Mouse (Mus musculus) pancreas, adult 10 weeks (tissue): Measurements from ENCODE around the gene Sntg2. TPM values are rescaled to one million over a fixed set of nuclear protein-coding genes. Genes with fewer than 3 reads are reported as not detected.

Experiments
- polyA plus RNA-seq: library from polyadenylated mRNA; stranded (reverse); fragments of 350-450 nt; fragmentation: Illumina TruSeq; extraction: RNeasy Lipid Tissue Mini Kit (QIAGEN cat#74804); gene quantifications from one replicate; pipeline ENCODE4 v1.2.3, GENCODE M21; 2015; ENCODE audit warnings: low read depth, low replicate concordance; ENCODE audit not compliant: insufficient read depth

Gene Sntg2
- not detected for polyA plus RNA-seq

GRCm38 (mm10) chr12:30372933-30373501, at the start of gene Sntg2:
Gene Sntg2, minus strand, starts transcription at chr12:30373375.

GRCm38 (mm10) chr12:30132524-30132923, 240.7 kb downstream of the Sntg2 start, which contains the start of gene Tpo:
Gene Tpo, minus strand, starts transcription at chr12:30132624.

Other genes with a start within 250 kb of the Sntg2 start
- not detected for gene Tpo, start 240.8 kb downstream of the Sntg2 start, polyA plus RNA-seq
- gene Tmem18, start 211.1 kb upstream of the Sntg2 start, polyA plus RNA-seq, result 7.6 TPM